Mouse (Mus musculus) stomach, postnatal 0 days (tissue): ENCODE data around the gene Usp5. TPM values are rescaled to one million over a fixed set of nuclear protein-coding genes. Genes with fewer than 3 reads are reported as not detected.
A peak's percentile ranks its signal among the peaks of the same experiment; 100 is the strongest.

Source experiments
- ATAC-seq: fragments of 200-750 bp; cut with Nextera tagmentation; 2 replicates; pipeline ENCODE4 v1.8.0; 2017; ENCODE audit not compliant: low FRiP score, low TSS enrichment
- DNase-seq: peaks from one replicate; pipeline ENCODE4 v3.0.0-alpha.2; 2016; ENCODE audit warnings: low spot score
- H3K27ac ChIP-seq: fragments of 300-500 bp; sonication (generic); replicated peaks from 2 replicates; pipeline ENCODE4 v1.5.1; 2014; ENCODE audit warnings: mild to moderate bottlenecking, control low read depth
- H3K27me3 ChIP-seq: fragments of 300-500 bp; sonication (generic); 2 replicates; pipeline ENCODE4 v1.6.1; 2014; ENCODE audit warnings: low read length; ENCODE audit not compliant: control insufficient read depth, insufficient read depth
- H3K36me3 ChIP-seq: fragments of 300-500 bp; sonication (generic); 2 replicates; pipeline ENCODE4 v1.6.1; 2014; ENCODE audit warnings: low read length, mixed read lengths; ENCODE audit not compliant: control insufficient read depth, insufficient read depth
- H3K4me1 ChIP-seq: fragments of 300-500 bp; sonication (generic); replicated peaks from 2 replicates; pipeline ENCODE4 v1.6.1; 2014; ENCODE audit warnings: antibody characterized with exemption; ENCODE audit not compliant: control insufficient read depth, insufficient read depth
- H3K4me2 ChIP-seq: fragments of 300-500 bp; sonication (generic); replicated peaks from 2 replicates; pipeline ENCODE4 v1.6.1; 2014; ENCODE audit warnings: low read depth, mild to moderate bottlenecking, control low read depth, moderate library complexity
- H3K4me3 ChIP-seq: fragments of 300-500 bp; sonication (generic); 2 replicates; pipeline ENCODE4 v1.5.1; 2014; ENCODE audit warnings: low read depth, low read length, control low read depth
- H3K9ac ChIP-seq: fragments of 300-500 bp; sonication (generic); 2 replicates; pipeline ENCODE4 v1.6.1; 2014; ENCODE audit warnings: mild to moderate bottlenecking, low read length, control low read depth, mixed read lengths
- H3K9me3 ChIP-seq: fragments of 300-500 bp; sonication (generic); 2 replicates; pipeline ENCODE4 v1.6.1; 2016; ENCODE audit warnings: low read length; ENCODE audit not compliant: control insufficient read depth
- CTCF ChIP-seq: IDR thresholded peaks from 2 replicates; pipeline ENCODE4 v1.5.1; 2016; ENCODE audit warnings: antibody characterized with exemption, low read depth, mild to moderate bottlenecking, moderate library complexity
- EP300 ChIP-seq: optimal IDR thresholded peaks from 2 replicates; pipeline ENCODE3; 2016; ENCODE audit warnings: antibody characterized with exemption
- WGBS: fragments of 180-500 bp; shearing (Covaris S2); extraction: QIAGEN DNeasy Blood & Tissue Kit; methylation state at CpG from one replicate; pipeline ENCODE4 v1.1.7; 2014; 5-methylcytosine and 5-hydroxymethylcytosine counted together
- polyA plus RNA-seq: library from polyadenylated mRNA; unstranded; fragments of >200 nt; fragmentation: Nextera tagmentation; extraction: Ambion mirVana; gene quantifications from 2 replicates; pipeline ENCODE4 v1.2.1, GENCODE M21; 2015

Usp5 gene
- 60.3 and 61.8 TPM in 2 replicates for polyA plus RNA-seq

GRCm38 (mm10) chr6:124828868-124829798, at the start of gene Usp5, which contains the start of gene Cdca3:
Gene Usp5 (minus strand): TSS chr6:124829484.
Gene Cdca3 (plus strand): TSS chr6:124829547.
- TF ChIP-seq EP300, result no peak
- peak; percentile 46 for TF ChIP-seq CTCF
- Histone ChIP-seq H3K9me3 (no peaks in the 10 kb centered on the region), H3K4me1 (0 out of 2 replicates have a peak, but pooled peaks cover 2% of the 10 kb centered on the region), H3K9ac (peak within 1 kb of the TSS; percentile 66), H3K27me3 (no peaks in the 10 kb centered on the region), H3K4me3 (peak within 1 kb of the TSS; percentile 66), H3K27ac (peak within 1 kb of the TSS; percentile 90), H3K4me2 (peak within 1 kb of the TSS; percentile 84), H3K36me3 (peaks cover 8% of the 10 kb centered on the region)
- DNase-seq (peak; percentile 99), ATAC-seq (peak; percentile 95)
- WGBS, result under 1% methylated on average over 55 of the region's 55 CpGs

GRCm38 (mm10) chr6:124874348-124874747, 45.1 kb upstream of the Usp5 start:
- no peaks in the 10 kb centered on the region for H3K9me3 ChIP-seq
- no peak overlapping the region for H3K27ac ChIP-seq
- no peak for TF ChIP-seq EP300
- no peak for TF ChIP-seq CTCF
- H3K4me3 ChIP-seq, result no peak overlapping the region
- no peak overlapping the region for H3K9ac ChIP-seq
- no peaks in the 10 kb centered on the region for H3K36me3 ChIP-seq
- no peak overlapping the region for H3K4me2 ChIP-seq
- ATAC-seq (no peak), DNase-seq (no peak)
- WGBS, result 39% methylated on average over 3 of the region's 3 CpGs
- no peaks in the 10 kb centered on the region for H3K27me3 ChIP-seq
- no peaks in the 10 kb centered on the region for H3K4me1 ChIP-seq

- no peaks in the 10 kb centered on the region for H3K9me3 ChIP-seq
- 67% methylated on average over 6 of the region's 7 CpGs for WGBS
- H3K4me1 ChIP-seq, result no peaks in the 10 kb centered on the region
- H3K4me3 ChIP-seq, result no peak overlapping the region
- no peak overlapping the region for H3K9ac ChIP-seq
- TF ChIP-seq EP300 (no peak), CTCF (no peak)
- no peak overlapping the region for H3K27ac ChIP-seq
- ATAC-seq (no peak), DNase-seq (no peak)
- no peaks in the 10 kb centered on the region; the same call in 1 of the 2 replicates for H3K27me3 ChIP-seq
- H3K36me3 ChIP-seq, result no peaks in the 10 kb centered on the region
- no peak overlapping the region for H3K4me2 ChIP-seq
Measured at GRCm38 (mm10) chr6:124866560-124866959, 37.3 kb upstream of the Usp5 start.

GRCm38 (mm10) chr6:124865766-124866362, 36.6 kb upstream of the Usp5 start:
- no peak overlapping the region for H3K4me3 ChIP-seq
- H3K4me1 ChIP-seq, result no peaks in the 10 kb centered on the region
- DNase-seq (no peak), ATAC-seq (no peak)
- 55% methylated on average over 18 of the region's 18 CpGs for WGBS
- H3K27me3 ChIP-seq, result no peaks in the 10 kb centered on the region; the same call in 1 of the 2 replicates
- H3K36me3 ChIP-seq, result no peaks in the 10 kb centered on the region
- no peak overlapping the region for H3K4me2 ChIP-seq
- TF ChIP-seq CTCF (no peak), EP300 (no peak)
- no peak overlapping the region for H3K9ac ChIP-seq
- H3K27ac ChIP-seq, result no peak overlapping the region
- H3K9me3 ChIP-seq, result no peaks in the 10 kb centered on the region

- DNase-seq, result peak; percentile 82
- ATAC-seq, result peak; percentile 75
- Histone ChIP-seq H3K9ac (peak within 1 kb of the TSS; percentile 64), H3K4me3 (peak within 1 kb of the TSS; percentile 45), H3K4me1 (no peaks in the 10 kb centered on the region), H3K9me3 (no peaks in the 10 kb centered on the region), H3K27me3 (no peaks in the 10 kb centered on the region; the same call in 1 of the 2 replicates), H3K4me2 (peak within 1 kb of the TSS; percentile 93), H3K36me3 (no peaks in the 10 kb centered on the region), H3K27ac (no peak within 1 kb of the TSS)
- WGBS, result 2% methylated on average over 32 of the region's 43 CpGs
- TF ChIP-seq EP300, result no peak
- TF ChIP-seq CTCF, result peak; percentile 22; the same call in 1 of the 2 replicates
Measured at GRCm38 (mm10) chr6:124863658-124864298, 34.5 kb upstream of the Usp5 start, which contains the start of gene Gpr162. Gene Gpr162 (minus strand): TSS chr6:124863983.
